Mouse (Mus musculus) ES-Bruce4 (cell line): ENCODE measurements around the gene Slc11a1.
"Not testable (repeated sequence)": the region's sequence is repeated elsewhere in the genome, so short reads cannot be mapped to it uniquely, and the experiment has no call there.

Experiments used
- CTCF ChIP-seq: IDR thresholded peaks from one replicate; pipeline ENCODE4 v1.8.1; 2011; ENCODE audit warnings: low read depth, low read length
- EP300 ChIP-seq: IDR thresholded peaks from 2 replicates; pipeline ENCODE4 v1.6.1; 2011; ENCODE audit warnings: low read depth, low read length; ENCODE audit not compliant: insufficient read depth
- POLR2A ChIP-seq: IDR thresholded peaks from one replicate; pipeline ENCODE4 v1.8.1; 2011; ENCODE audit warnings: low read length; ENCODE audit not compliant: insufficient read depth

- not testable (repeated sequence) for TF ChIP-seq POLR2A, EP300, CTCF
Measured at GRCm38 (mm10) chr1:74340992-74341391, 34.0 kb upstream of the Slc11a1 start.
